Mouse (Mus musculus): ENCODE data around the gene 1700029F12Rik.
A peak's percentile ranks its signal among the peaks of the same experiment; 100 is the strongest.
"Not testable (repeated sequence)": the region's sequence is repeated elsewhere in the genome, so short reads cannot be mapped to it uniquely, and the experiment has no call there.

1700029F12Rik gene

DNA sequence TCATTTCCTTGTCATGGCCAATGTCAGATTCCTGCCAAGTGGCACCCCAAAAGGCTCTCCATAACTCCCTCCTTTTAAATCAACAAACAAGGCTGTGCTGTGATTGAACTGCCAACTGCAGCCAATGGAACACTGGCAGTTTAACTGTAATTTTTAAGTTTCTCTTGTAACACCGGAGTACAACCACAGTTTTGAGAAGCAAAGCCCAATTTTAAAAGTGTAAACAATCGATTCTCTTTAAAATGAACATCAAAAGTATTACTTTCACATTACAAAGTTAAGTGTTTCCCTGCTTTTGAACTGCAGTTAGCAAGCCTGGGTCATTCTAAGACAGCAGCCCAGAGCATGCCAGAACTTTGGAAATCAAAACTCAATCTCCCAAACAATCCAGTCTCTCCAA, at the start of gene 1700029F12Rik:
TSS of gene 1700029F12Rik (minus strand) at position 101 of the 400 bp plus-strand sequence.
- DNase-seq, result no peak

DNA sequence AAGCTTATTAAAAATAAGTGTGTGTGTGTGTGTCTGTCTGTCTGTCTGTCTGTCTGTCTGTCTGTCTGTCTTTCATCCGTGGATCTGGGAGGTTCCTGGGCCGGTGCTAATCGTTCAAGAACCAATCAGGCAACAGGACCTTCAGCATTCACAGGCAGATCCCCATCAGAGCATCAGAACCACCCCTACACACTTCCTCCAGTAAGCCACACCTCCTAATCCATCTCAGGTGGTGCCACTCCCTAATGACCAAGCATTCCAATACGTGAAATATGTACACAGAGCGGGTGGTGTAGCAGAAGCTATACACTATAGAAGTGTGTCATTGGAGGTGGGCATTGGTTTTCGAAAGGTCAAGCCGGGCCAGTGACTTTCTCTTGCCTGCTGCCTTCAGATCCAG, 48.3 kb upstream of the 1700029F12Rik start:
- no peak for DNase-seq

DNA sequence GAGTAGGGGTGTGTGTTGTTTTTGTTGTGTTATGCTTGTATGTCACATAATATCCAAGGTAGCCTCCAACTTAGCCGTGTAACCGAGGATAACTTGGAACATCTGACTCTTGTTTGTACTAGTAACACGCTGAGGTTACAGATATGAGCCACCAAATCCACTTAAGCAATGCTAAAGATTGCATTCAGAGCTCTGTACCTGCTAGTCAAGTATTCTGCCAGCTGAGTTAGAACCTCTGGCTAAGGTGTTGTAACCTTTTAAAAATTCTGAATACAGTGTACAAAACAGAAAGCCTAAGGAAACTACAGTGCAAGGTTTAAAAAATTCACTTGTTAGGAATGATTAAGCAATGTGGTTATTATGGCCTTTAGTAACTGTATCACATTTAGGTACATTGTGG, 46.5 kb upstream of the 1700029F12Rik start:
- DNase-seq, result no peak

GRCm38 (mm10) chr13:97080201-97080600, 46.0 kb upstream of the 1700029F12Rik start:
- DNase-seq, result no peak

DNA sequence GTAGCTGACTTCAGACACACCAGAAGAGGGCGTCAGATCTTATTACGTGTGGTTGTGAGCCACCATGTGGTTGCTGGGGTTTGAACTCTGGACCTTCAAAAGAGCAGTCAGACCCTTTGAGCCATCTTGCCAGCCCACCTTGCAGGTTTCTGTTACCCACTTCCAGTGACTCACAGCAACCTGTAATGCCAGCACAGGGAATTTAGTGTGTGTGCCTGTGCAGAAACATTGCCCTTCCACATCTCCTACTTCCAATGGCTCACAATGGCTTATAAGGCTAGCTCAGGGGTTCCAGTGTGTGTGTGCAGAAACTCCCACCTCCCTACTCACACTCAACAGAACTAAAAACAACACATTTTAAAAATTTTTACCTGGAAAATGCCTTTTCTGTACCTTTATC, 43.4 kb upstream of the 1700029F12Rik start:
- no peak for DNase-seq

DNA sequence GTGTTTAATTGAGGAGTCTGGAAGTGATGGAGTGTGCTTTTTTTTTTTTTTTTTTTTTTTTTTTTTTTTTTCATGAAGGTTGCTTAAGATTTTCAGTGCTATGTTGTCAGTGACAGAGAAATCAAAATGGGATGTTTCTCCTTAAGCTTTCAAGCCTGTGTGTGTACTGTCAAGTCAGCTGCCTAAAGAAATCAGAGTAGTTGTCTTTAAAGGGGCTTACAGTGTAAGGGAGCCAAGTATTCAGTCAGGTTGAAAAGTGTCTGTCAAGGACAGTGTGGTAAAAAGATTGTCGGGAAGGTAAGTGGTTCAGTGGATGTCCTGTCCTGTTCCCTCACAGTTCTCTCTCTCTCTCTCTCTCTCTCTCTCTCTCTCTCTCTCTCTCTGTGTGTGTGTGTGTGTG, 39.3 kb upstream of the 1700029F12Rik start:
- no peak for DNase-seq

DNA sequence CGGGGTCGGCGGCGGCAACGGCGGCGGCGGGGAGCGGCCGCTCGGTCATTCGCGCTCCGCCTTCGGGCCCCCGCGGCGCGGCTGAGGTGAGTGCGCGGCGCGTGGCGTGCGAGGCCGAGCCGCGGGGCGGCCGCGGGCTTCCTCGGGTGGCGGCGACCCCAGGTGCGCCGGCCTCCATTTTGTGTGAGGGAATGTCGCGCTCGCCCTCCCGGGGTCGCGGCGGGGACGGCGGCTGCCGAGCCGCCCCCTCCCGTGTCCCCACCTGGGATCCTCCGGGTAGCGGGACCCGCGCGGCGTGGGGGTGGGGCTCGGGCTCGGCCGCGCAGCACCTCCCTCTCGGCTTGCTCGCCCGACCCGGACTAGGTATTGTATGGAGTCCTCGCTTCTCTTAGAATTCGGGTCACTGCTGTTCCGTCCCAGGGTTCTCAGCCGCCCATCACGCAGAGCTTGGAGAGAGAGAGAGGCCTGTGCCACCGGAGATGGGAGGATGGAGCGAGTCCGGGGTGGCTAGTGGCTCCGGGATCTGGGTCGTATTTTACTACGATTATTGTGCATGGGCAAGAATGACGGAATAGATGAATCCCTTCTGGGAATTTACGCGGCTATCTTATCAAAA, 37.6 kb upstream of the 1700029F12Rik start:
- DNase-seq, result no peak

DNA sequence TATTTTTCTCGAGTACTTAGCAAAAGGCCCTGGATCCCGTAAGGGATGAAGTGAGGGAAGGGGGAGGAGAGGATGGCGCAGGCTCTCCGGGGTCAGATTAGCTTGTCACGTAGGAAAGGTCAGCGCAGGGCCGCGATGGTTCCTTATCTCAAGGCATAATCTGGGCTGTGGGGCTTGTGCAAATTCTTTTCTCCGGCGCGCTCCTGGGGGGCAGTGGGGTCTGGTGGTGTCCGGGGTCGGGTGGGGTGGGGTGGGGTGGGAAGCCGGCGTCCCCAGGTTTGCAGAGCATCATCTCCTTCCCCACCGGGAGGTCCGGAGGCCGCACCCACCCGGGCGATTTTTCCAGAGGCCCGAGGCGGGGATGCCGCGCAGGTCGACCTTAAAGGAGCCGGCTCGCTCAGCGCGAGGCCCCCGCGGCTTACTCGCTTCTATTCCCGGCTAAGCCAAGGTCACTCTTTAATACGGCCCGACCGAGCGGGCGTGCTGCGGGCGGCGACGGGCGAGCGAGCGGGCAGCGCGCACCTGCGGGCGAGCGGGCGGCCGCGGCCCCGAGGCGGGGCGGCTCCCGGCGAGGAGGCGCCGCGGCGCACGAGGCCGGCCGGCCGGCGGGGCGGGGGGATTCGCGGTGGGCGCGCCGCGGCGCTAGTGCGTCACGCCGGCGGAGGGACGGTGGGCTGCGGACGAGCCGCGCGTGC, 36.9 kb upstream of the 1700029F12Rik start:
- no peak for DNase-seq

DNA sequence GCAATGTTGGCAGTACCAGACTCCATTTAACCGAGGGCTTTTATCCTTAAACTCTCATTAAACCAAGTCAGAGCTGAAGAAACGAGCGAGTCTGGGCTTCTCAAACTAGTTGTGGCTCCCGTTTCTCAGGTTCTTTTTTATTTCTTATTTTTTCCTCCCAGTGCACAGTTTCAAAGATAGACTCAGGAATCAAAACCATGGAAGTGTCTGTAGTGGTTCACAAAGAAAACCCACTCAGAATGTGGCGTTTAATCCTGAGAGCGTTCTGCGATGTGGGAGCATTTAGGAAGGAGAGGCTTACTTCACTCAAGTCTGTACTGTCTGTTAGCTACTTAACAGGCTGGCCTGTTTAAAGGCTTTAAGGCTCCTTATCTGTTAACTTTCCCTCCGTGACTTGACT, 34.0 kb upstream of the 1700029F12Rik start:
- DNase-seq, result no peak

- no peak for DNase-seq
Observed at GRCm38 (mm10) chr13:97067691-97068090, 33.5 kb upstream of the 1700029F12Rik start.

DNA sequence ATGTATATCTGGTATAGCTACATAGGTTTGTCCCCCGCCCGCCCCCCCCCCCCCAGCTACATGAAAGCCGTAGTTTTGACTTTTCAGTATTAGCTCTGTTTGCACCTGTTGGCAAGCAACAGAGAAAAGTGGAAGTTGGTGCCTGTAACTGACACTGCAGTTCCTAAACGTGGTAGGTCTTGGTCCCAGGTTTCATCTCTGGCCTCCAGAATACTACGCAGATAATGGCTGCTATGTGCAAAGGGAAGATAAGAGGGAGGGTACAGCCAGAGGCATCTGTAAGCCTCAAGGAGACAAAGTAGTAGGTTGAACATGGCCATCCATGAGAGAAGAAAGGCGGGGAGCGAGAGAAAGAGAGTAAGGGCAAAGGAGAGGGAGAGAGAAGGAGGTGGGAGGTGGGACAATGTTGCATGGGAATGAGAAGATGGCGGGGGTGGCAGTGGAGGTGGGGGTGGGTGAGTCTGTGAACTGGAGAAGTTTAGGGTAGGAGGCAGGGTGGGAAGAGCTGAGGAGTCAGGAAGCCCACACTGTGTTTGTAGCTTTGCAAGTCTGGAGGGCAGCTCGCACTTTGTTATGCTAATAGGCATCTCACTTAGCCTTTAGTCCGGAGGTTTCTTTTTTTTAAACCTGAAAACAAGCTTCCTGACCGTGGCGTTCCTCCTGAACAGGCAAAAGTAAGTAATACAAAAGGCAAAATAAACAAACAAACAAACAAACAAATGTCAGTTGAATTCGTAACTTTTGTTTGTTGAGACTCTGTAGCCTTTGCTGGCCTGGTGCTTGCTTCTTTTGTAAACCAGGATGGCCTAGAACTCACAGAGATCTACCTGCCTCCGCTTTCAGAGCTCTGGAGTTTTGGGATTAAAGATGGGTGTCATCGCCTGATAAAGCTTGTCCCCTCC, 32.7 kb upstream of the 1700029F12Rik start, which contains the start of gene Fam169a:
TSS of gene Fam169a (plus strand) at position 638 of the 902 bp plus-strand sequence.
- DNase-seq, result no peak

GRCm38 (mm10) chr13:97064844-97065621, 30.9 kb upstream of the 1700029F12Rik start:
- not testable (repeated sequence) for DNase-seq

DNA sequence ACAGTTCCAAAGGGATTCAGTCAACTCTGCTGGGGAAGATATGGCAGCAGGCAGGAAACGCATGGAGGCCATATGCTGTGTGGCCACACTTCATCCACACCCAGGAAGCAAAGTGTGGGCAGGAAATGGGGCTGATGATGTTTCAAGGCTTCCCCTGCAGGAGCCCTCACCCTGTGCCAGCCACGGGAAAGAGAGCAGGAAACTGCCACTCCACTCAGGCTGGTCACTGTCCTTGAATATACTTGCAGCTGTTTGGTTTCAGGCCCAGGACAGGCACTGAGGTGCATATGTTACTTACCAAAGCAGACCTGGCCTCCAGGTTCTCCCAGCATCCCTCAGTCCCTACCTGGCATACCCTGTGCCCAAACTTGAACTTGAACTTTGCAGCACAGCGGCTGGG, 30.3 kb upstream of the 1700029F12Rik start:
- no peak for DNase-seq

DNA sequence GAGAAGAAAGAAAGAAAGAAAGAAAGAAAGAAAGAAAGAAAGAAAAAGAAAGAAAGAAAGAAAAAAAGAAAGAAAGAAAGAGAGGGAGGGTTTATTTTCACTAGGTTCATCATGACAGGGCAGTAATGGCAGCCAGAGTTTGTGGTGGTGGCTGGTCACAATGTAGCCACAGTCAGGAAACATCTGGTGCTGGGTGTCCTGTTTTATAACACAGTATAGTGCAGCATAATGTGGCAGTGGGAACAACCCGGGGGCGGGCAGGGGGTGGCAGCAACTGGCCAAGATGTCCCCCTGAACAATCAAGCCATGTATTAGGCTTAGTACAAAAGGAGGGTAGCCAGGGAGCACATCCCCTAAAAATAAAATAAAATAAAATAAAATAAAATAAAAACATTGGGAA, 29.3 kb upstream of the 1700029F12Rik start:
- no peak for DNase-seq

GRCm38 (mm10) chr13:97062151-97062550, 28.0 kb upstream of the 1700029F12Rik start:
- DNase-seq, result no peak

- DNase-seq, result no peak
Observed at GRCm38 (mm10) chr13:97060331-97060730, 26.2 kb upstream of the 1700029F12Rik start.

GRCm38 (mm10) chr13:97059746-97060145, 25.6 kb upstream of the 1700029F12Rik start:
- DNase-seq, result no peak

- DNase-seq, result no peak
Observed at GRCm38 (mm10) chr13:97057817-97058216, 23.7 kb upstream of the 1700029F12Rik start.

DNA sequence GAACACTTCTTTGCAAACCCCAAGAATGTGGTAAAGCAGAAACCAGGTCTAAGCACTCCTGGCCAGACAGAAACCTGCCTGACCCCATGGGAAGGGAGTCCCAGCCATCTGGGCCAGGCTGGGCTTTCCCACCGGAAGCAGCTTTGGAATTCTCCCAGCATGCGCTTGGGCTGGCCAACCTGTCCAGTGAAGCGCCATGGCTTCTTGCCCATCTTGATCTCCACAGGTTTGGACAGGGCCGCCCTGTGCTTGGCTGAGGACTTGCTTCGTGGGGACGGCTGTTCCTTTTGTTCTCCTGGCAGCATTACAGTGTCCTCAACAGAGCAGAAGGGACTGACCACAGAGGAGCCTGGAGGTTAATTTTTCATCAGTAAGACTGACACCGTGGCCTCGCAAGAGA, 19.7 kb upstream of the 1700029F12Rik start:
- DNase-seq, result peak; percentile 55

DNA sequence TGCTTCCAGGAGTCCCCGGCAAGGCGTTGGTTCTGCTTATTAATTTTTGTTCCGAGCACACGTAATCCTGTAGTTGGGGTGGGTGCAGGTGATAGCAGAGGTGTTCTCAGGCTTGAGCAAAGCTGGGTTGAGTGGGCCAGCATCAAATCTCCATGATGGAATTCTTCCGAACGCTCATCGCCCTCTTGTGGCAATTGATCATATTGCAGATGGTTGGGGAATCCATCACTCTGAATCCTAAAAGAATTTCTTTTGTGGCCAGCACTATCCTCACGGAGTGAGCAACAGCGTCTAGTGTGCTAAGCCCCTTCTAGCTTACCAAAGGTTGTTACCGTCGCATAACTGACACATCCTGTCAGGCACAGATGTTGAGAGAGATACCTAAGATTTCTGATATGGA, 18.5 kb upstream of the 1700029F12Rik start:
- DNase-seq, result peak; percentile 68

DNA sequence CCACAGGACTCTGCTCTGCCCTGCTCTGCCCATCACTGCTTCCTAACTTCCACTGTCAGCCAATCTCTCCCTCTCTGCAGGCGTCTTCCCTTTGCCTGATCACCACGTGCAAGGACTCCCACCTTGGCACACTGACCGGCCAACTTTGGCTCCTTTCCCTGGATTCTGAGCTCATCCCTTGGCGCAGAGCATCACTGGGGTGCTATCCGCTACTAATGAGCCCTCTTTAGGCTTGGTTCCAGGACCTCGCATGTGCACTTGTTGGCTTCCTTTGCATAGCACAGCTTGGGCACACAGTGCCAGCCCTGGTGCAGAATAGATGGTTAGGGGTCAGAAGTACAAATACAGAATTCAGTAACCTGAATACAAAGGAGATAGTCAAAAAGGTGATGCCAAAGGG, 17.0 kb upstream of the 1700029F12Rik start:
- DNase-seq, result no peak

DNA sequence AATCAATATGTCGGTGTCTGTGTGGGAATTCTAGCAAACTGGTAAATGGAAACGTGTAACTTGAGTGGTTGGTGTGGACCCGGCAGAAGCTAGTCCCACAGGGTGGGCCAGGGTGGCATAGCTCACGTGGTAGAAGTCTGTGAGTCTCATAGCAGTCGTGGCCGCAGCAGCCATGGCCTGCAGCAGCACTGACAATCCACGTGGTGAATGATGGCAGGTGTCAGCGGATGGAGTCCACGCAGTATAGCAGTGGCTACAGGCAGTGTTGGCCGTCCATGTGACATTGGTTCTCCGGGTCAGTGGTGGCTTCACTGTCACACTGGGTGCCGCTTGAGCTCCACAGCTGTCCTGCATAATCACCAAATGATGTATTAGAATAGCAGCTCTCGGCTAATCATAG, 4.1 kb downstream of the 1700029F12Rik start:
- DNase-seq, result no peak

- no peak for DNase-seq
Observed at GRCm38 (mm10) chr13:97021906-97022305, 12.3 kb downstream of the 1700029F12Rik start.

All from lung, postnatal 14 days (tissue).